Mouse (Mus musculus): ENCODE measurements around the gene Nemp1. TPM values are rescaled to one million over a fixed set of nuclear protein-coding genes. Genes with fewer than 3 reads are reported as not detected.

Gene Nemp1
- total and polyA plus RNA-seq, 2 experiments from 2014 or later = 4.5 to 16.0 TPM

GRCm38 (mm10) chr10:127744661-127745060 lies 78.0 kb downstream of the Nemp1 start:
- DNase-seq (ENCODE audit: low spot score) = no peak
- Histone ChIP-seq H3K27me3 (ENCODE audit: control insufficient read depth, insufficient read depth, low read length) (no peaks in the 10 kb centered on the region), H3K4me2 (ENCODE audit: low read depth, low read length) (no peak overlapping the region), H3K27ac (ENCODE audit: low read depth) (no peak overlapping the region), H3K4me1 (ENCODE audit: control insufficient read depth, insufficient read depth) (peaks cover 9% of the 10 kb centered on the region), H3K4me3 (ENCODE audit: low read depth, low read length) (no peak overlapping the region), H3K9ac (replicated peaks; ENCODE audit: low read depth, low read length) (no peak overlapping the region), H3K9me3 (replicated peaks; ENCODE audit: control insufficient read depth, low read length) (no peaks in the 10 kb centered on the region), H3K36me3 (replicated peaks; ENCODE audit: control insufficient read depth, insufficient read depth, low read length) (peaks cover 62% of the 10 kb centered on the region)
- TF ChIP-seq CTCF (IDR thresholded peaks at IDR 0.05; ENCODE audit: low read depth) (peak; percentile 51), EP300 (IDR thresholded peaks at IDR 0.05; ENCODE audit: low read depth) (no peak)
- no peak for ATAC-seq (ENCODE audit: insufficient read depth, low read depth)
- 67% methylated on average over 5 of the region's 5 CpGs for WGBS

DNA sequence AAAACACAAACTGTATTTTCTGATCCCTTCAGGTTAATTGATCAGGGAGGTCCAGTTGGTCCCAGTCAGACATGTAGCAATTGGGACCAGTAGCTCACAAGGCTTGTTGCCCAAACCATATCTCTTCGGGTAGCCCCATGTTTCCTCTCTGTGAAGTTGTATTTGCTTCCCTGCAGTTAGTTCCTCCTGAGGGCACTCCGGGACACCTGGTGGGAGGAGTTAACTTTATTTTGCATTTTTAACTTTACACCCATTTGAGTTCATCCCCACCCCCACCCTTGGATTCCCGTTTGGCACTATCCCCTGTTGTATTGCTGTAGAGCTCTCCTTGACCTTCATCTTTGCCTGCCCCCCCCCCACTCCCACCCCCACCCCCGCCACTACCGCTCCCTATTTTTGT lies 79.2 kb downstream of the Nemp1 start:
- Histone ChIP-seq H3K27ac (ENCODE audit: low read depth) (no peak overlapping the region), H3K36me3 (replicated peaks; ENCODE audit: control insufficient read depth, insufficient read depth, low read length) (peaks cover 62% of the 10 kb centered on the region), H3K4me2 (ENCODE audit: low read depth, low read length) (no peak overlapping the region), H3K9me3 (replicated peaks; ENCODE audit: control insufficient read depth, low read length) (no peaks in the 10 kb centered on the region), H3K4me3 (ENCODE audit: low read depth, low read length) (no peak overlapping the region), H3K27me3 (ENCODE audit: control insufficient read depth, insufficient read depth, low read length) (no peaks in the 10 kb centered on the region), H3K9ac (replicated peaks; ENCODE audit: low read depth, low read length) (no peak overlapping the region), H3K4me1 (ENCODE audit: control insufficient read depth, insufficient read depth) (peaks cover 1% of the 10 kb centered on the region; the same call in 1 of the 2 replicates)
- TF ChIP-seq EP300 (IDR thresholded peaks at IDR 0.05; ENCODE audit: low read depth) = no peak
- no peak for TF ChIP-seq CTCF (IDR thresholded peaks at IDR 0.05; ENCODE audit: low read depth)
- DNase-seq (ENCODE audit: low spot score) = no peak
- ATAC-seq (ENCODE audit: insufficient read depth, low read depth) = no peak
- WGBS = 69% methylated on average over 5 of the region's 5 CpGs

- Histone ChIP-seq H3K36me3 (replicated peaks; ENCODE audit: control insufficient read depth, insufficient read depth, low read length) (peaks cover 51% of the 10 kb centered on the region), H3K4me3 (ENCODE audit: low read depth, low read length) (no peak overlapping the region), H3K4me2 (ENCODE audit: low read depth, low read length) (0 out of 2 replicates have a peak overlapping the region, but pooled peaks have one; percentile 2), H3K27me3 (ENCODE audit: control insufficient read depth, insufficient read depth, low read length) (no peaks in the 10 kb centered on the region), H3K9ac (replicated peaks; ENCODE audit: low read depth, low read length) (no peak overlapping the region), H3K9me3 (replicated peaks; ENCODE audit: control insufficient read depth, low read length) (no peaks in the 10 kb centered on the region), H3K27ac (ENCODE audit: low read depth) (no peak overlapping the region), H3K4me1 (ENCODE audit: control insufficient read depth, insufficient read depth) (no peaks in the 10 kb centered on the region; the same call in 1 of the 2 replicates)
- no peak for DNase-seq (ENCODE audit: low spot score)
- no peak for ATAC-seq (ENCODE audit: insufficient read depth, low read depth)
- TF ChIP-seq CTCF (IDR thresholded peaks at IDR 0.05; ENCODE audit: low read depth) (no peak), EP300 (IDR thresholded peaks at IDR 0.05; ENCODE audit: low read depth) (no peak)
- WGBS = 81% methylated on average over 8 of the region's 8 CpGs
Measured at GRCm38 (mm10) chr10:127747254-127747653, 80.6 kb downstream of the Nemp1 start.

- no peak for DNase-seq (ENCODE audit: low spot score)
Measured at GRCm38 (mm10) chr10:127748847-127749612, 82.3 kb downstream of the Nemp1 start.

DNA sequence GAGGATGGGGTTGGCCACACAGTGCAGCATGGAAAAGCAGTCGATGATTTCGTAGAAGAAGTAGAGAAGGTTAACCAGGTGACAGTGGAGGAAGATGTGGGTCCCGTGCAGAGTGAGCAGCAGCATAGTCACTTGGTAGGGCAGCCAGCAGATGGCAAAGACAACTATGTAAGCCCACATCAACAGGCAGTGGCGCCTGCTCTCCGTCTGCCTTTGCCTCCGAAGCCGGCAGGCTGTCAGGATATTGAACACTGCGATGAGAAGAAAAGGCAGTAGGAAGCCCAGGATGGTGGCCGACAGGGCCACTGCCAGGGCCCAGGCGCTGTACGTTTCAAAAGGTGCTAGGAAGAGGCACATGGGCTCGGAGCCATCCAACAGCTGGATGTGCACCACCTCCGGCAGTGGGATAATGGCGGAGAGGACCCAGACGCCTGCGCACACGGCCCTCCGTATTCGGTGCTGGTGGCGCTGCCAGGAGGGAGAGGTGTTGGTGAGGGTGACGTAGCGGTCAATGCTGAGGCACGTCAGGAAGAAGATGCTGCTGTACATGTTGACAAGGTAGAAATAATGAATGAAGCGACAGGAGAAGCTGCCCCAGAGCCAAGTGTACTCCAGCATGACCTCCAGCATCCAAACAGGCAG lies 83.6 kb downstream of the Nemp1 start:
- 34% methylated on average over 24 of the region's 24 CpGs for WGBS
- peaks cover 6% of the 10 kb centered on the region; the same call in 1 of the 2 replicates for H3K4me1 ChIP-seq (ENCODE audit: control insufficient read depth, insufficient read depth)
- peak overlapping the region; percentile 39 for H3K4me3 ChIP-seq (ENCODE audit: low read depth, low read length)
- DNase-seq (ENCODE audit: low spot score) (no peak), ATAC-seq (ENCODE audit: insufficient read depth, low read depth) (no peak)
- H3K9me3 ChIP-seq (replicated peaks; ENCODE audit: control insufficient read depth, low read length) = no peaks in the 10 kb centered on the region
- H3K27me3 ChIP-seq (ENCODE audit: control insufficient read depth, insufficient read depth, low read length) = no peaks in the 10 kb centered on the region
- peak overlapping the region; percentile 52 for H3K27ac ChIP-seq (ENCODE audit: low read depth)
- peak overlapping the region; percentile 50 for H3K9ac ChIP-seq (replicated peaks; ENCODE audit: low read depth, low read length)
- peaks cover 23% of the 10 kb centered on the region; the same call in 1 of the 2 replicates for H3K36me3 ChIP-seq (replicated peaks; ENCODE audit: control insufficient read depth, insufficient read depth, low read length)
- TF ChIP-seq EP300 (IDR thresholded peaks at IDR 0.05; ENCODE audit: low read depth) (no peak), CTCF (IDR thresholded peaks at IDR 0.05; ENCODE audit: low read depth) (no peak)
- H3K4me2 ChIP-seq (ENCODE audit: low read depth, low read length) = peak overlapping the region; percentile 57

More at GRCm38 (mm10) chr10:127748847-127749612, 82.3 kb downstream of the Nemp1 start:
- ATAC-seq (ENCODE audit: insufficient read depth, low read depth) = peak; percentile 37
- no peaks in the 10 kb centered on the region for H3K27me3 ChIP-seq (ENCODE audit: control insufficient read depth, insufficient read depth, low read length)
- no peaks in the 10 kb centered on the region for H3K9me3 ChIP-seq (replicated peaks; ENCODE audit: control insufficient read depth, low read length)
- H3K4me1 ChIP-seq (ENCODE audit: control insufficient read depth, insufficient read depth) = no peaks in the 10 kb centered on the region; the same call in 1 of the 2 replicates
- H3K27ac ChIP-seq (ENCODE audit: low read depth) = peak overlapping the region; percentile 52
- H3K36me3 ChIP-seq (replicated peaks; ENCODE audit: control insufficient read depth, insufficient read depth, low read length) = peaks cover 34% of the 10 kb centered on the region
- H3K4me2 ChIP-seq (ENCODE audit: low read depth, low read length) = peak overlapping the region; percentile 57
- 6% methylated on average over 8 of the region's 8 CpGs for WGBS
- no peak for TF ChIP-seq CTCF (IDR thresholded peaks at IDR 0.05; ENCODE audit: low read depth)
- H3K4me3 ChIP-seq (ENCODE audit: low read depth, low read length) = peak overlapping the region; percentile 39
- H3K9ac ChIP-seq (replicated peaks; ENCODE audit: low read depth, low read length) = no peak overlapping the region

Other genes starting within 250 kb of the Nemp1 start
- 0.08 TPM in 1 of 2 replicates, not detected in the other for gene Stac3, start 165.2 kb upstream of the Nemp1 start, total RNA-seq (2014; rRNA removed; ENCODE audit: low replicate concordance)
- 0.30 TPM in 1 of 2 replicates, not detected in the other for gene Stac3, start 165.2 kb upstream of the Nemp1 start, polyA plus RNA-seq (2015; fragmentation: Nextera tagmentation; extraction: Ambion mirVana)
- gene Ndufa4l2, start 151.9 kb upstream of the Nemp1 start, total RNA-seq (2014; rRNA removed; ENCODE audit: low replicate concordance) = 43.8 and 68.3 TPM in 2 replicates
- gene Ndufa4l2, start 151.9 kb upstream of the Nemp1 start, polyA plus RNA-seq (2015; fragmentation: Nextera tagmentation; extraction: Ambion mirVana) = 46.4 and 47.6 TPM in 2 replicates
- 109 and 161 TPM in 2 replicates for gene Shmt2, start 144.5 kb upstream of the Nemp1 start, total RNA-seq (2014; rRNA removed; ENCODE audit: low replicate concordance)
- 47.9 and 51.5 TPM in 2 replicates for gene Shmt2, start 144.5 kb upstream of the Nemp1 start, polyA plus RNA-seq (2015; fragmentation: Nextera tagmentation; extraction: Ambion mirVana)
- gene Nxph4, start 132.3 kb upstream of the Nemp1 start, total RNA-seq (2014; rRNA removed; ENCODE audit: low replicate concordance) = not detected in 2 replicates
- 0.41 and 0.49 TPM in 2 replicates for gene Nxph4, start 132.3 kb upstream of the Nemp1 start, polyA plus RNA-seq (2015; fragmentation: Nextera tagmentation; extraction: Ambion mirVana)
- gene Lrp1, start 45.8 kb upstream of the Nemp1 start, total RNA-seq (2014; rRNA removed; ENCODE audit: low replicate concordance) = 37.0 and 65.9 TPM in 2 replicates
- 15.4 and 15.7 TPM in 2 replicates for gene Lrp1, start 45.8 kb upstream of the Nemp1 start, polyA plus RNA-seq (2015; fragmentation: Nextera tagmentation; extraction: Ambion mirVana)
- 38.1 and 42.3 TPM in 2 replicates for gene Stat6, start 23.9 kb upstream of the Nemp1 start, total RNA-seq (2014; rRNA removed; ENCODE audit: low replicate concordance)
- 24.0 and 24.6 TPM in 2 replicates for gene Stat6, start 23.9 kb upstream of the Nemp1 start, polyA plus RNA-seq (2015; fragmentation: Nextera tagmentation; extraction: Ambion mirVana)
- 15.3 and 17.0 TPM in 2 replicates for gene Nab2, start 1.7 kb downstream of the Nemp1 start, total RNA-seq (2014; rRNA removed; ENCODE audit: low replicate concordance)
- gene Nab2, start 1.7 kb downstream of the Nemp1 start, polyA plus RNA-seq (2015; fragmentation: Nextera tagmentation; extraction: Ambion mirVana) = 4.0 and 5.3 TPM in 2 replicates
- not detected in 2 replicates for gene Myo1a, start 38.3 kb downstream of the Nemp1 start, total RNA-seq (2014; rRNA removed; ENCODE audit: low replicate concordance)
- gene Myo1a, start 38.3 kb downstream of the Nemp1 start, polyA plus RNA-seq (2015; fragmentation: Nextera tagmentation; extraction: Ambion mirVana) = 0.04 and 0.05 TPM in 2 replicates
- not detected in 2 replicates for gene Tac2, start 57.6 kb downstream of the Nemp1 start, total RNA-seq (2014; rRNA removed; ENCODE audit: low replicate concordance)
- gene Tac2, start 57.6 kb downstream of the Nemp1 start, polyA plus RNA-seq (2015; fragmentation: Nextera tagmentation; extraction: Ambion mirVana) = 0.23 and 0.25 TPM in 2 replicates
- 5.2 and 5.8 TPM in 2 replicates for gene Zbtb39, start 72.6 kb downstream of the Nemp1 start, total RNA-seq (2014; rRNA removed; ENCODE audit: low replicate concordance)
- gene Zbtb39, start 72.6 kb downstream of the Nemp1 start, polyA plus RNA-seq (2015; fragmentation: Nextera tagmentation; extraction: Ambion mirVana) = 0.94 and 1.1 TPM in 2 replicates
- 13.6 and 20.6 TPM in 2 replicates for gene Gpr182, start 84.8 kb downstream of the Nemp1 start, total RNA-seq (2014; rRNA removed; ENCODE audit: low replicate concordance)
- gene Gpr182, start 84.8 kb downstream of the Nemp1 start, polyA plus RNA-seq (2015; fragmentation: Nextera tagmentation; extraction: Ambion mirVana) = 9.9 and 11.2 TPM in 2 replicates
- not detected in 2 replicates for gene Rdh1, start 92.8 kb downstream of the Nemp1 start, total RNA-seq (2014; rRNA removed; ENCODE audit: low replicate concordance)
- gene Rdh1, start 92.8 kb downstream of the Nemp1 start, polyA plus RNA-seq (2015; fragmentation: Nextera tagmentation; extraction: Ambion mirVana) = not detected in 2 replicates
- not detected in 2 replicates for gene Rdh16f1, start 92.9 kb downstream of the Nemp1 start, total RNA-seq (2014; rRNA removed; ENCODE audit: low replicate concordance)
- 0.22 TPM in 1 of 2 replicates, not detected in the other for gene Rdh16f1, start 92.9 kb downstream of the Nemp1 start, polyA plus RNA-seq (2015; fragmentation: Nextera tagmentation; extraction: Ambion mirVana)
- gene Rdh9, start 109.5 kb downstream of the Nemp1 start, total RNA-seq (2014; rRNA removed; ENCODE audit: low replicate concordance) = 0.04 and 0.27 TPM in 2 replicates
- gene Rdh9, start 109.5 kb downstream of the Nemp1 start, polyA plus RNA-seq (2015; fragmentation: Nextera tagmentation; extraction: Ambion mirVana) = 0.34 TPM in 1 of 2 replicates, not detected in the other
- not detected in 2 replicates for gene Rdh16, start 134.3 kb downstream of the Nemp1 start, total RNA-seq (2014; rRNA removed; ENCODE audit: low replicate concordance)
- not detected in 2 replicates for gene Rdh16, start 134.3 kb downstream of the Nemp1 start, polyA plus RNA-seq (2015; fragmentation: Nextera tagmentation; extraction: Ambion mirVana)
- gene Rdh19, start 183.0 kb downstream of the Nemp1 start, total RNA-seq (2014; rRNA removed; ENCODE audit: low replicate concordance) = not detected in 2 replicates
- not detected in 2 replicates for gene Rdh19, start 183.0 kb downstream of the Nemp1 start, polyA plus RNA-seq (2015; fragmentation: Nextera tagmentation; extraction: Ambion mirVana)
- not detected in 2 replicates for gene Rdh16f2, start 199.6 kb downstream of the Nemp1 start, total RNA-seq (2014; rRNA removed; ENCODE audit: low replicate concordance)
- gene Rdh16f2, start 199.6 kb downstream of the Nemp1 start, polyA plus RNA-seq (2015; fragmentation: Nextera tagmentation; extraction: Ambion mirVana) = not detected in 2 replicates
- 0.46 TPM in 1 of 2 replicates, not detected in the other for gene Rdh7, start 221.9 kb downstream of the Nemp1 start, total RNA-seq (2014; rRNA removed; ENCODE audit: low replicate concordance)
- not detected in 2 replicates for gene Rdh7, start 221.9 kb downstream of the Nemp1 start, polyA plus RNA-seq (2015; fragmentation: Nextera tagmentation; extraction: Ambion mirVana)
- gene Sdr9c7, start 231.6 kb downstream of the Nemp1 start, total RNA-seq (2014; rRNA removed; ENCODE audit: low replicate concordance) = not detected in 2 replicates
- gene Sdr9c7, start 231.6 kb downstream of the Nemp1 start, polyA plus RNA-seq (2015; fragmentation: Nextera tagmentation; extraction: Ambion mirVana) = not detected in 2 replicates